Mouse (Mus musculus): ENCODE data around the gene Lsamp. TPM values are rescaled to one million over a fixed set of nuclear protein-coding genes. Genes with fewer than 3 reads are reported as not detected.

The Lsamp gene
- total and polyA plus RNA-seq, 3 experiments = not detected

- no peak for DNase-seq (ENCODE audit: extremely low read depth)
- Histone ChIP-seq H3K27me3 (replicated peaks) (no peaks in the 10 kb centered on the region), H3K9ac (ENCODE audit: insufficient read depth, low read depth) (no peak overlapping the region), H3K4me2 (ENCODE audit: insufficient read depth, low read depth, poor library complexity, severe bottlenecking) (no peak overlapping the region), H3K4me3 (replicated peaks in 1 of 3; ENCODE audit: low read depth in 2 of 3, low read length in 2 of 3, poor library complexity in 1 of 3) (no peak overlapping the region), H3K36me3 (replicated peaks in 1 of 2; ENCODE audit: control insufficient read depth in 1 of 2, insufficient read depth in 1 of 2, low read length in 1 of 2) (no peaks in the 10 kb centered on the region), H3K79me2 (replicated peaks; ENCODE audit: control insufficient read depth, extremely low read depth, insufficient read depth, poor library complexity, severe bottlenecking) (no peaks in the 10 kb centered on the region; the same call in 1 of the 2 replicates), H3K4me1 (ENCODE audit: control insufficient read depth in 1 of 2, insufficient read depth in 2 of 2) (no peaks in the 10 kb centered on the region), H3K27ac (ENCODE audit: insufficient read depth, low read depth) (no peak overlapping the region), H3K9me3 (replicated peaks; ENCODE audit: low read length) (no peaks in the 10 kb centered on the region)
- dilution Hi-C loops (cut with MboI; ENCODE audit: extremely low pct_ligation_motif_present, extremely low pct_unique_long_range_greater_than_20kb, low sequenced_read_pairs) = no loop called here
- TF ChIP-seq PAX5 (IDR thresholded peaks at IDR 0.05; ENCODE audit: low read length) (no peak), ETS1 (conservative IDR thresholded peaks at IDR 0.05; ENCODE audit: low read depth, low read length) (no peak), ZNF384 (IDR thresholded peaks at IDR 0.05; ENCODE audit: low read depth, low read length) (no peak), ZC3H11A (IDR thresholded peaks at IDR 0.05; ENCODE audit: low read depth, low read length) (no peak), ELF1 (IDR thresholded peaks at IDR 0.05; ENCODE audit: low read depth, low read length) (no peak), USF2 (conservative IDR thresholded peaks at IDR 0.05; ENCODE audit: low read depth, low read length) (no peak), USF1 (IDR thresholded peaks at IDR 0.05; ENCODE audit: low read depth, low read length) (no peak), POLR2A (IDR thresholded peaks at IDR 0.05; ENCODE audit: low read depth, low read length) (no peak), TBP (conservative IDR thresholded peaks at IDR 0.05; ENCODE audit: low read depth, low read length) (no peak)
- in situ Hi-C loops (cut with MboI; ENCODE audit: low pct_ligation_motif_present, low pct_unique_long_range_greater_than_20kb, low sequenced_read_pairs) = no loop called here
Observed at GRCm38 (mm10) chr16:42102635-42103034, 2118.5 kb downstream of the Lsamp start.

- Histone ChIP-seq H3K27ac (ENCODE audit: insufficient read depth, low read depth) (no peak overlapping the region), H3K27me3 (replicated peaks) (no peaks in the 10 kb centered on the region), H3K4me1 (ENCODE audit: control insufficient read depth in 1 of 2, insufficient read depth in 2 of 2) (no peaks in the 10 kb centered on the region), H3K4me3 (replicated peaks in 1 of 3; ENCODE audit: low read depth in 2 of 3, low read length in 2 of 3, poor library complexity in 1 of 3) (no peak overlapping the region), H3K9ac (ENCODE audit: insufficient read depth, low read depth) (no peak overlapping the region), H3K9me3 (replicated peaks; ENCODE audit: low read length) (no peaks in the 10 kb centered on the region), H3K79me2 (replicated peaks; ENCODE audit: control insufficient read depth, extremely low read depth, insufficient read depth, poor library complexity, severe bottlenecking) (no peaks in the 10 kb centered on the region), H3K4me2 (ENCODE audit: insufficient read depth, low read depth, poor library complexity, severe bottlenecking) (no peak overlapping the region), H3K36me3 (replicated peaks in 1 of 2; ENCODE audit: control insufficient read depth in 1 of 2, insufficient read depth in 1 of 2, low read length in 1 of 2) (no peaks in the 10 kb centered on the region)
- dilution Hi-C loops (cut with MboI; ENCODE audit: extremely low pct_ligation_motif_present, extremely low pct_unique_long_range_greater_than_20kb, low sequenced_read_pairs) = no loop called here
- TF ChIP-seq EP300 (IDR thresholded peaks at IDR 0.05; ENCODE audit: low read length) = no peak
- no peak for TF ChIP-seq JUND (conservative IDR thresholded peaks at IDR 0.05; ENCODE audit: low read depth, low read length)
- TF ChIP-seq CHD2 (IDR thresholded peaks at IDR 0.05; ENCODE audit: low read length) = no peak
- TF ChIP-seq CHD1 (IDR thresholded peaks at IDR 0.05; ENCODE audit: low read depth, low read length) = no peak
- no peak for TF ChIP-seq SMC3 (IDR thresholded peaks at IDR 0.05; ENCODE audit: low read depth, low read length)
- no peak for TF ChIP-seq ZKSCAN1 (IDR thresholded peaks at IDR 0.05; ENCODE audit: borderline replicate concordance, low read depth, low read length)
- TF ChIP-seq TCF12 (IDR thresholded peaks at IDR 0.05; ENCODE audit: low read depth, low read length) = no peak
- no peak for TF ChIP-seq GABPA (IDR thresholded peaks at IDR 0.05; ENCODE audit: insufficient replicate concordance, low read depth, low read length)
- no peak for TF ChIP-seq ELF1 (IDR thresholded peaks at IDR 0.05; ENCODE audit: low read depth, low read length)
- TF ChIP-seq E2F4 (IDR thresholded peaks at IDR 0.05; ENCODE audit: insufficient replicate concordance, low read depth, low read length) = no peak
- no peak for TF ChIP-seq HCFC1 (IDR thresholded peaks at IDR 0.05; ENCODE audit: low read depth, low read length)
- no peak for TF ChIP-seq IRF4 (IDR thresholded peaks at IDR 0.05; ENCODE audit: low read depth, low read length)
- no peak for TF ChIP-seq NRF1 (IDR thresholded peaks at IDR 0.05; ENCODE audit: low read depth, low read length)
- in situ Hi-C loops (cut with MboI; ENCODE audit: low pct_ligation_motif_present, low pct_unique_long_range_greater_than_20kb, low sequenced_read_pairs) = no loop called here
- no peak for DNase-seq (ENCODE audit: extremely low read depth)
Observed at GRCm38 (mm10) chr16:42112251-42112650, 2128.1 kb downstream of the Lsamp start.
